ENCODE assay signal across 20 mouse cellular contexts in genomic region chr10:21095541-21095940, GRCm38 (mm10).
DNase-seq lines count a peak whose midpoint lies in the region.
"Had no signal": no experiment of that assay in that cellular context is flagged by ENCODE, and none has a peak within 500 bp of the region (broad histone marks: within the 10 kb centered on the region; RNA-seq: fewer than 3 reads in every experiment).

No protein-coding gene starts in this region.

- peaks cover 8% of the 10 kb centered on the region; the same call in 1 of the 2 replicates for H3K4me1 ChIP-seq in heart, embryonic 10.5 days

- peaks cover 9% of the 10 kb centered on the region; the same call in 1 of the 2 replicates for H3K27me3 ChIP-seq in heart, embryonic 10.5 days (ENCODE audit: insufficient read depth, poor library complexity, severe bottlenecking)
- H3K27me3 ChIP-seq: CH12.LX, Patski had no signal

- no peaks in the 10 kb centered on the region for H3K9me3 ChIP-seq in heart, embryonic 10.5 days
- H3K9me3 ChIP-seq: G1E had no signal

- no peaks in the 10 kb centered on the region for H3K36me3 ChIP-seq in heart, embryonic 10.5 days
- H3K36me3 ChIP-seq: G1E had no signal

- H3K27ac ChIP-seq in heart, embryonic 10.5 days: no peak overlapping the region

- WGBS in heart, embryonic 10.5 days: 88% methylated on average over 14 of the region's 14 CpGs

- H3K4me3 ChIP-seq in heart, embryonic 10.5 days: no peak overlapping the region

- DNase-seq in heart, embryonic 10.5 days (ENCODE audit: low spot score): peak; percentile 39
- DNase-seq in heart, postnatal 4 days: no peak
- peak; percentile 74 for DNase-seq in Muller cell, postnatal 12 days (ENCODE audit: inconsistent ontology term)
- DNase-seq in fibroblast of lung, adult 2 months (ENCODE audit: low read depth): peak; percentile 75
- DNase-seq in adrenal gland, postnatal 36 days: no peak
- no peak for DNase-seq in right cerebral cortex, postnatal 10 days (ENCODE audit: low spot score in 2 of 2)
- DNase-seq: adrenal gland, adult 2 months; adrenal gland, adult 8-10 months; adrenal gland, postnatal 10 days; adrenal gland, postnatal 14 days; adrenal gland, postnatal 25 days; B cell, adult 2 months; cerebellum, adult 11 months; cerebellum, adult 11-12 months; cerebellum, adult 18-20 months; cerebellum, adult 2 months; cerebellum, adult 8-10 months had no signal

Comparison
In these comparisons a context has a peak if more than half of its experiments do, and no peak if none do; other contexts are left out.
1. DNase-seq: peak in heart, embryonic 10.5 days (single experiment), Muller cell, postnatal 12 days (single experiment) and fibroblast of lung, adult 2 months (single experiment); none in heart, postnatal 4 days (single experiment), adrenal gland, postnatal 36 days (0 of 2) and right cerebral cortex, postnatal 10 days (0 of 2).